Mouse (Mus musculus) liver, embryonic 16.5 days (tissue): ENCODE results near the gene Zfp950. TPM values are rescaled to one million over a fixed set of nuclear protein-coding genes. Genes with fewer than 3 reads are reported as not detected.
A peak's percentile ranks its signal among the peaks of the same experiment; 100 is the strongest.

Experiments
- ATAC-seq: fragments of 200-750 bp; cut with Nextera tagmentation; 2 replicates; pipeline ENCODE4 v1.8.0; 2017; ENCODE audit warnings: low read depth, mild to moderate bottlenecking, moderate number of reproducible peaks, moderate library complexity
- H3K27ac ChIP-seq: fragments of 300-500 bp; sonication (generic); 2 replicates; pipeline ENCODE4 v1.5.1; 2014; ENCODE audit warnings: mild to moderate bottlenecking, low read length
- H3K27me3 ChIP-seq: fragments of 300-500 bp; sonication (generic); 2 replicates; pipeline ENCODE4 v1.6.1; 2014; ENCODE audit warnings: low read depth, low read length, mixed read lengths; ENCODE audit not compliant: control insufficient read depth, insufficient read depth
- H3K36me3 ChIP-seq: fragments of 300-500 bp; sonication (generic); 2 replicates; pipeline ENCODE4 v1.6.1; 2014; ENCODE audit warnings: mild to moderate bottlenecking; ENCODE audit not compliant: control insufficient read depth, insufficient read depth
- H3K4me1 ChIP-seq: fragments of 300-500 bp; sonication (generic); 2 replicates; pipeline ENCODE4 v1.6.1; 2014; ENCODE audit warnings: low read depth, low read length, mixed read lengths; ENCODE audit not compliant: control insufficient read depth
- H3K4me2 ChIP-seq: fragments of 300-500 bp; sonication (generic); 2 replicates; pipeline ENCODE4 v1.6.1; 2014; ENCODE audit warnings: low read depth, low read length, mixed read lengths
- H3K4me3 ChIP-seq: fragments of 300-500 bp; sonication (generic); 2 replicates; pipeline ENCODE4 v1.5.1; 2014; ENCODE audit warnings: low read depth, mild to moderate bottlenecking, low read length
- H3K9ac ChIP-seq: fragments of 300-500 bp; sonication (generic); 2 replicates; pipeline ENCODE4 v1.6.1; 2014; ENCODE audit warnings: low read depth, low read length
- H3K9me3 ChIP-seq: fragments of 300-500 bp; sonication (generic); replicated peaks from 2 replicates; pipeline ENCODE4 v1.6.1; 2016; ENCODE audit warnings: low read length; ENCODE audit not compliant: control insufficient read depth
- WGBS: fragments of 180-500 bp; shearing (Covaris S2); extraction: QIAGEN DNeasy Blood & Tissue Kit; methylation state at CpG from one replicate; pipeline ENCODE4 v1.1.7; 2014; ENCODE audit not compliant: insufficient replicate concordance; 5-methylcytosine and 5-hydroxymethylcytosine counted together
- polyA plus RNA-seq: library from polyadenylated mRNA; unstranded; fragments of >200 nt; fragmentation: Nextera tagmentation; extraction: Ambion mirVana; gene quantifications from 2 replicates; pipeline ENCODE4 v1.2.1, GENCODE M21; 2015

The Zfp950 gene
- polyA plus RNA-seq, 1 experiment from 2014 or later, result 11.7 TPM

DNA sequence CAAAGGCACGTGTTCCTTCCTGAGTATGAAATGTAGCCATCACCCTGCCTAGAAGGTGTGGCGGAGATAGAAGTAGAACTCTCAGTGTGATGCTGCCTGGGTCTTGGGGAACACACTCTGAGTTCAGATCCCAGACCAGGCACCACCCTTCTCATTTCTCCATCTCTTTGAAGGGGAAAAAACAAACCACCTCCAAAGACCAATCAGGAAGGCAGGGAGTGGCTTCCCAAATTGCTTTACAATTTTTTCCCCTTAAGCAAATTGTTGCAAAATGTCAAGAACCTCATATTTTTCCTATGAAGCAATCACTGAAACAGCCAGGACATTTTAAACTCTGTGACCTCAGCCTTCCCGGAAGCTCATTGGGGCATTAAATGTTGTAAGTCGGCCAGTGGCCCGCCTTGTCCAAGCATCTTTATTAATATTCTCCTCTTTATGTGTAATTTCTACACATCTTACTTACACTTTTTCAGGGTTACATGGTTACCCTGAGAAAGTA lies 60.3 kb downstream of the Zfp950 start:
- H3K36me3 ChIP-seq, result no peaks in the 10 kb centered on the region
- H3K27ac ChIP-seq, result no peak overlapping the region
- H3K9ac ChIP-seq, result no peak overlapping the region
- no peaks in the 10 kb centered on the region; the same call in 1 of the 2 replicates for H3K4me1 ChIP-seq
- WGBS, result 65% methylated on average over 5 of the region's 5 CpGs
- H3K4me2 ChIP-seq, result no peak overlapping the region
- H3K4me3 ChIP-seq, result no peak overlapping the region
- no peaks in the 10 kb centered on the region for H3K27me3 ChIP-seq
- no peak for ATAC-seq
- no peaks in the 10 kb centered on the region for H3K9me3 ChIP-seq

GRCm38 (mm10) chr19:61078622-61079021 lies 62.0 kb downstream of the Zfp950 start:
- no peak for ATAC-seq
- H3K27me3 ChIP-seq, result no peaks in the 10 kb centered on the region
- H3K4me2 ChIP-seq, result no peak overlapping the region
- no peaks in the 10 kb centered on the region for H3K36me3 ChIP-seq
- H3K4me1 ChIP-seq, result no peaks in the 10 kb centered on the region; the same call in 1 of the 2 replicates
- H3K9ac ChIP-seq, result no peak overlapping the region
- H3K4me3 ChIP-seq, result no peak overlapping the region
- H3K9me3 ChIP-seq, result no peaks in the 10 kb centered on the region
- 28% methylated on average over 3 of the region's 3 CpGs for WGBS
- H3K27ac ChIP-seq, result no peak overlapping the region

- Histone ChIP-seq H3K4me1 (no peaks in the 10 kb centered on the region), H3K36me3 (no peaks in the 10 kb centered on the region), H3K4me3 (no peak overlapping the region), H3K9me3 (no peaks in the 10 kb centered on the region), H3K27ac (no peak overlapping the region), H3K9ac (no peak overlapping the region), H3K27me3 (no peaks in the 10 kb centered on the region), H3K4me2 (no peak overlapping the region)
- WGBS, result 52% methylated on average over 1 of the region's 1 CpGs
- ATAC-seq, result no peak
Measured at GRCm38 (mm10) chr19:61065011-61065410, 75.6 kb downstream of the Zfp950 start.

DNA sequence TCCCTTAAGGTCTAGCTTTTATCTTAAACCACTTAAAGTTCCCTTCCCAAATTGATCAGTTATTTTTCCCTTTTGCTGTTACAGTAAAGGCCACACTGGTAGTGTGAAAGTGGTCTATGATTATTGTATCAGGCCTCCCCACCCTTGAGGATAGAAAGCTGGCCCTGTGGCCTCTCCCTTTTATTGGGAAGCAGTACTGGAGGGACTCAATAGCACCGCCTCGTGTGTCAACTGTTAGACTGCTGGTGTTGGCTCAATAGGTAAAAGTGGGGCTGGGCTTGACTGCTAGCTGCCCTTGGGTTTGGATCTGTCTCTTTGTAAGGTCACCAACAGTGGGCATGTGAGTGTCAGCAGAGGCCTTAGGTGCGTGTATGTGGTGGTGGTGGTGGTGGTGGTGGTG lies 76.3 kb downstream of the Zfp950 start:
- Histone ChIP-seq H3K27me3 (no peaks in the 10 kb centered on the region), H3K36me3 (no peaks in the 10 kb centered on the region), H3K4me2 (no peak overlapping the region), H3K27ac (no peak overlapping the region), H3K4me3 (no peak overlapping the region), H3K9me3 (no peaks in the 10 kb centered on the region), H3K9ac (no peak overlapping the region), H3K4me1 (no peaks in the 10 kb centered on the region)
- WGBS, result 48% methylated on average over 3 of the region's 3 CpGs
- no peak for ATAC-seq

- Histone ChIP-seq H3K27me3 (no peaks in the 10 kb centered on the region), H3K27ac (no peak overlapping the region), H3K36me3 (no peaks in the 10 kb centered on the region), H3K4me3 (no peak overlapping the region), H3K4me1 (peaks cover 6% of the 10 kb centered on the region), H3K9me3 (no peaks in the 10 kb centered on the region), H3K9ac (no peak overlapping the region), H3K4me2 (no peak overlapping the region)
- peak; percentile 53; the same call in 1 of the 2 replicates for ATAC-seq
- WGBS, result 55% methylated on average over 3 of the region's 3 CpGs
Measured at GRCm38 (mm10) chr19:61057581-61057980, 83.1 kb downstream of the Zfp950 start.

- H3K4me1 ChIP-seq, result peaks cover 6% of the 10 kb centered on the region
- no peak overlapping the region for H3K9ac ChIP-seq
- 50% methylated on average over 5 of the region's 5 CpGs for WGBS
- H3K9me3 ChIP-seq, result no peaks in the 10 kb centered on the region
- no peaks in the 10 kb centered on the region for H3K27me3 ChIP-seq
- ATAC-seq, result no peak
- no peaks in the 10 kb centered on the region for H3K36me3 ChIP-seq
- H3K4me3 ChIP-seq, result no peak overlapping the region
- H3K4me2 ChIP-seq, result no peak overlapping the region
- H3K27ac ChIP-seq, result no peak overlapping the region
Measured at GRCm38 (mm10) chr19:61056783-61057410, 83.7 kb downstream of the Zfp950 start.

DNA sequence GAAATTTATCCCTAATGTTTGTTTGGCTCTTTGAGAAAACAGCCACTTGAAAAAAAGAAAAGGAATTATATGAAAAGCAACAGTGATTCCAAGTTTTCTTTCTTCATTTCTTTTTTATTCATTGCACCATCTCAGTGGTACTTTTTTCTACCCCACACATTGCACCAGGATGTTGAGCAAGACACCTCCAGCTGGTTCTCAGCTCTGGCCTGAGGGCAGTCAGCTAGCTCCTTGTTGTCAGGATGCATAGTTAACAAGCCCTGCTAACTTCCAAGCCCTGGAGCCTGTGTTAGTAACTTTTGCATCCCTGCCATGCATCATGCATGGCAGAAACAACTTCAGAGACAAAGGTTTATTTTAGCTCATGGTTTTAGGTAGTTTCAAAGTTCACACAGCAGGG lies 87.9 kb downstream of the Zfp950 start:
- ATAC-seq, result no peak
- Histone ChIP-seq H3K36me3 (no peaks in the 10 kb centered on the region), H3K4me1 (peaks cover 6% of the 10 kb centered on the region), H3K4me3 (no peak overlapping the region), H3K27ac (no peak overlapping the region), H3K9ac (no peak overlapping the region), H3K27me3 (no peaks in the 10 kb centered on the region), H3K9me3 (no peaks in the 10 kb centered on the region), H3K4me2 (no peak overlapping the region)

- H3K9ac ChIP-seq, result no peak overlapping the region
- H3K4me3 ChIP-seq, result no peak overlapping the region
- no peak overlapping the region for H3K4me2 ChIP-seq
- H3K4me1 ChIP-seq, result peaks cover 2% of the 10 kb centered on the region
- no peaks in the 10 kb centered on the region for H3K36me3 ChIP-seq
- H3K9me3 ChIP-seq, result no peaks in the 10 kb centered on the region
- H3K27ac ChIP-seq, result no peak overlapping the region
- no peak for ATAC-seq
- H3K27me3 ChIP-seq, result no peaks in the 10 kb centered on the region
Measured at GRCm38 (mm10) chr19:61052008-61052407, 88.6 kb downstream of the Zfp950 start.

DNA sequence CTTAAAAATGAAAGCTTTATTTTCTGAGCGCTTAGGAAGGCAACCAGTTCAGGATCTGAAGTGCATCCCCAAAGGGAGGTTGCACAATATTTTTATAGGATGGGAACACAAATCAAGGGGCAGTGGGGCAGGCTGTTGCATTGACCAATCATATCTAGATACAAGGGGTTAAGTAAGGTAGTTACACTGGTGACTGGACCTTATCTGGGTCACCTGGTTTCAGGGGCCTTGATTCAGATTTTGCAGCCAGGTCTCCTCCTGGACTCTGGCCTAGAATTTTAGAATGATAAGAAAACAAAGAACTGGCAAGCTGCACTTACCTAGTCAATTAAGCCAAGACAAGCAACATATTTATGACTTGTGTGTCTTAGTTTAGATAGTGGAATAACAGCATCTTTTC lies 89.5 kb downstream of the Zfp950 start:
- no peaks in the 10 kb centered on the region for H3K9me3 ChIP-seq
- 73% methylated on average over 1 of the region's 1 CpGs for WGBS
- no peak overlapping the region for H3K4me2 ChIP-seq
- ATAC-seq, result no peak
- H3K27me3 ChIP-seq, result no peaks in the 10 kb centered on the region
- no peak overlapping the region for H3K9ac ChIP-seq
- H3K36me3 ChIP-seq, result no peaks in the 10 kb centered on the region
- H3K4me3 ChIP-seq, result no peak overlapping the region
- no peaks in the 10 kb centered on the region for H3K4me1 ChIP-seq
- no peak overlapping the region for H3K27ac ChIP-seq
